In the genomic region with DNA sequence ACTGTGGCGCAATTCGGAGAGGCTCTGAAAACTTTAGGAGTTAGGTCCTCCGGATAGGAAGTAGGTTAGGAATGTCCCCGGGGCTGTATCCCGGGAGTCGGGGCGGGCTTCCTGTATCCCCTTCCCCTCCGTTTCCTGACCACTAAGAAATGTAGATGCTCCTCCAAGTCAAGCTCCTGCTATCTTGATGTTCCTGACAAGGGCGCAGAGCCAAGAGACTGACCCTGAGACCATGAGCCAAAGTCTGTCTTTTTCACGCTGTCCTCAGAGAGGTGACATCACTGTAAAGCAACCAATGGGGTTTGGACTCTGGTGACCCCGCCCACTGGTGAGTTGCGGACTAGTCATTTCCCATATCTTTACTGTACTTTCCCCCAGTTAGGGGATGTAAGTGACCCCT, we compare ENCODE assay signal across 11 mouse cellular contexts. TPM values are rescaled to one million over a fixed set of nuclear protein-coding genes. Genes with fewer than 3 reads are reported as not detected.
A peak's percentile ranks its signal among the peaks of the same experiment; 100 is the strongest.
DNase-seq lines count a peak whose midpoint lies in the region; ATAC-seq lines count a peak whose summit lies in the region.
"Had no signal": no experiment of that assay in that cellular context is flagged by ENCODE, and none has a peak within 500 bp of the region (broad histone marks: within the 10 kb centered on the region; RNA-seq: fewer than 3 reads in every experiment).

No protein-coding gene starts in this region.

- peak; percentile 48 for DNase-seq in adrenal gland, postnatal 14 days
- DNase-seq in adrenal gland, adult 18-20 months (ENCODE audit: low spot score in 2 of 2): no peak
- no peak for DNase-seq in lung, postnatal 36 days
- DNase-seq: cerebellum, postnatal 14 days had no signal

- no peaks in the 10 kb centered on the region for H3K9me3 ChIP-seq in lung, embryonic 16.5 days (ENCODE audit: control insufficient read depth, low read length)
- no peaks in the 10 kb centered on the region; the same call in 1 of the 2 replicates for H3K9me3 ChIP-seq in heart, embryonic 16.5 days (replicated peaks; ENCODE audit: control insufficient read depth, low read length)
- no peaks in the 10 kb centered on the region for H3K9me3 ChIP-seq in stomach, embryonic 16.5 days (replicated peaks; ENCODE audit: control insufficient read depth, low read length)
- no peaks in the 10 kb centered on the region for H3K9me3 ChIP-seq in hindbrain, embryonic 16.5 days (ENCODE audit: control insufficient read depth, low read length)
- H3K9me3 ChIP-seq: forebrain, embryonic 15.5 days; hindbrain, embryonic 15.5 days had no signal

- peak overlapping the region; percentile 49 for H3K4me2 ChIP-seq in lung, embryonic 16.5 days (ENCODE audit: low read depth, low read length)
- peak overlapping the region; percentile 56 for H3K4me2 ChIP-seq in heart, embryonic 16.5 days (ENCODE audit: low read depth, low read length)
- H3K4me2 ChIP-seq in stomach, embryonic 16.5 days (ENCODE audit: low read depth, low read length): peak overlapping the region; percentile 34
- no peak overlapping the region for H3K4me2 ChIP-seq in hindbrain, embryonic 16.5 days (ENCODE audit: low read length)
- H3K4me2 ChIP-seq: forebrain, embryonic 15.5 days; hindbrain, embryonic 15.5 days had no signal

- H3K9ac ChIP-seq in lung, embryonic 16.5 days (ENCODE audit: low read length): 0 out of 2 replicates have a peak overlapping the region, but pooled peaks have one; percentile 13
- H3K9ac ChIP-seq in heart, embryonic 16.5 days (ENCODE audit: low read length): 0 out of 2 replicates have a peak overlapping the region, but pooled peaks have one; percentile 8
- H3K9ac ChIP-seq in stomach, embryonic 16.5 days (ENCODE audit: low read length): peak overlapping the region; percentile 36; the same call in 1 of the 2 replicates
- no peak overlapping the region for H3K9ac ChIP-seq in hindbrain, embryonic 16.5 days (ENCODE audit: low read depth, low read length)
- H3K9ac ChIP-seq: forebrain, embryonic 15.5 days; hindbrain, embryonic 15.5 days had no signal

- WGBS in lung, embryonic 16.5 days: 30% methylated on average over 12 of the region's 12 CpGs
- WGBS in heart, embryonic 16.5 days: 18% methylated on average over 12 of the region's 12 CpGs
- WGBS in stomach, embryonic 16.5 days: 35% methylated on average over 12 of the region's 12 CpGs
- 67% methylated on average over 12 of the region's 12 CpGs for WGBS in hindbrain, embryonic 16.5 days

- H3K4me1 ChIP-seq in lung, embryonic 16.5 days (replicated peaks; ENCODE audit: control insufficient read depth, insufficient read depth, low read length): peaks cover 19% of the 10 kb centered on the region
- H3K4me1 ChIP-seq in heart, embryonic 16.5 days (ENCODE audit: control insufficient read depth, insufficient read depth, low read length): peaks cover 35% of the 10 kb centered on the region
- H3K4me1 ChIP-seq in stomach, embryonic 16.5 days (ENCODE audit: control insufficient read depth, insufficient read depth, low read length): peaks cover 25% of the 10 kb centered on the region
- H3K4me1 ChIP-seq in hindbrain, embryonic 16.5 days (ENCODE audit: control insufficient read depth, insufficient read depth, low read depth, low read length): no peaks in the 10 kb centered on the region

- no peak overlapping the region for H3K27ac ChIP-seq in lung, embryonic 16.5 days (ENCODE audit: low read length)
- H3K27ac ChIP-seq in heart, embryonic 16.5 days (ENCODE audit: low read length): no peak overlapping the region
- H3K27ac ChIP-seq in stomach, embryonic 16.5 days (ENCODE audit: low read length): no peak overlapping the region
- no peak overlapping the region for H3K27ac ChIP-seq in hindbrain, embryonic 16.5 days (ENCODE audit: low read depth, low read length)
- H3K27ac ChIP-seq: forebrain, embryonic 15.5 days; hindbrain, embryonic 15.5 days had no signal

- peak overlapping the region; percentile 19 for H3K4me3 ChIP-seq in lung, embryonic 16.5 days (ENCODE audit: low read length)
- peak overlapping the region; percentile 27 for H3K4me3 ChIP-seq in heart, embryonic 16.5 days (ENCODE audit: low read length)
- H3K4me3 ChIP-seq in stomach, embryonic 16.5 days (replicated peaks; ENCODE audit: low read length): peak overlapping the region; percentile 2
- no peak overlapping the region for H3K4me3 ChIP-seq in hindbrain, embryonic 16.5 days (ENCODE audit: low read length)
- H3K4me3 ChIP-seq: forebrain, embryonic 15.5 days; hindbrain, embryonic 15.5 days had no signal

- H3K27me3 ChIP-seq in lung, embryonic 16.5 days (ENCODE audit: control insufficient read depth, insufficient read depth, low read depth, low read length): no peaks in the 10 kb centered on the region
- no peaks in the 10 kb centered on the region for H3K27me3 ChIP-seq in heart, embryonic 16.5 days (ENCODE audit: control insufficient read depth, insufficient read depth, low read length)
- H3K27me3 ChIP-seq in stomach, embryonic 16.5 days (ENCODE audit: control insufficient read depth, insufficient read depth, low read length): no peaks in the 10 kb centered on the region
- no peaks in the 10 kb centered on the region for H3K27me3 ChIP-seq in hindbrain, embryonic 16.5 days (replicated peaks; ENCODE audit: control insufficient read depth, insufficient read depth, low read length)
- H3K27me3 ChIP-seq: forebrain, embryonic 15.5 days; hindbrain, embryonic 15.5 days had no signal

- peak; percentile 29; the same call in 1 of the 2 replicates for ATAC-seq in lung, embryonic 16.5 days (ENCODE audit: low read depth)
- ATAC-seq in heart, embryonic 16.5 days (replicated peaks; ENCODE audit: extremely low read depth, insufficient read depth, low FRiP score): no peak; the same call in 1 of the 2 replicates
- ATAC-seq in stomach, embryonic 16.5 days (ENCODE audit: insufficient read depth, low FRiP score): no peak
- ATAC-seq in hindbrain, embryonic 16.5 days: no peak
- ATAC-seq in megakaryocyte, adult 5-6 weeks (ENCODE audit: poor library complexity, severe bottlenecking): no peak
- ATAC-seq: forebrain, embryonic 15.5 days had no signal

- H3K36me3 ChIP-seq in lung, embryonic 16.5 days (ENCODE audit: control insufficient read depth, insufficient read depth, low read length): no peaks in the 10 kb centered on the region
- no peaks in the 10 kb centered on the region for H3K36me3 ChIP-seq in heart, embryonic 16.5 days (ENCODE audit: control insufficient read depth, insufficient read depth)
- H3K36me3 ChIP-seq in stomach, embryonic 16.5 days (ENCODE audit: control insufficient read depth, insufficient read depth, low read length): no peaks in the 10 kb centered on the region
- H3K36me3 ChIP-seq in hindbrain, embryonic 16.5 days (ENCODE audit: control insufficient read depth, insufficient read depth, low read length): no peaks in the 10 kb centered on the region
- H3K36me3 ChIP-seq: forebrain, embryonic 15.5 days; hindbrain, embryonic 15.5 days had no signal

RNA-seq across cellular contexts. Expression of gene Rgma, which starts 51.8 kb away (rescaled TPM):
- 10.0 and 14.0 TPM in 2 replicates for total RNA-seq in adrenal gland, postnatal 14 days (2021)
- total RNA-seq in adrenal gland, adult 18-20 months (2021): 10 to 100 TPM in 1 of 2 experiments, 1 to 10 TPM in 1; 8.1 to 12.1 TPM
- polyA plus RNA-seq in lung, embryonic 16.5 days (2015; fragmentation: Nextera tagmentation; extraction: Ambion mirVana): 10.1 and 10.5 TPM in 2 replicates
- polyA plus RNA-seq in heart, embryonic 16.5 days (2015; fragmentation: Nextera tagmentation; extraction: Ambion mirVana): 3.6 and 4.4 TPM in 2 replicates
- 10.7 and 11.7 TPM in 2 replicates for polyA plus RNA-seq in stomach, embryonic 16.5 days (2015; fragmentation: Nextera tagmentation; extraction: Ambion mirVana)
- polyA plus RNA-seq in hindbrain, embryonic 16.5 days (2015; fragmentation: Nextera tagmentation; extraction: Ambion mirVana): 30.9 and 39.8 TPM in 2 replicates
- not detected in 2 replicates for total RNA-seq in megakaryocyte, adult 5-6 weeks (2015)
- total RNA-seq in megakaryocyte, adult 5-6 weeks (2017): not detected in 2 replicates
